Mouse (Mus musculus) embryo, embryonic 11.5 days (tissue): ENCODE measurements at regions not wholly inside any gene's neighbourhood (a gene's known extent, or its start where the extent isn't known, plus 50 kb on each side); places are given as distances from the start of the nearest gene placed in this dataset.

Experiments
- DNase-seq: peaks from one replicate; pipeline ENCODE4 v3.0.0-alpha.2; 2012; ENCODE audit warnings: low read depth, low spot score

DNA sequence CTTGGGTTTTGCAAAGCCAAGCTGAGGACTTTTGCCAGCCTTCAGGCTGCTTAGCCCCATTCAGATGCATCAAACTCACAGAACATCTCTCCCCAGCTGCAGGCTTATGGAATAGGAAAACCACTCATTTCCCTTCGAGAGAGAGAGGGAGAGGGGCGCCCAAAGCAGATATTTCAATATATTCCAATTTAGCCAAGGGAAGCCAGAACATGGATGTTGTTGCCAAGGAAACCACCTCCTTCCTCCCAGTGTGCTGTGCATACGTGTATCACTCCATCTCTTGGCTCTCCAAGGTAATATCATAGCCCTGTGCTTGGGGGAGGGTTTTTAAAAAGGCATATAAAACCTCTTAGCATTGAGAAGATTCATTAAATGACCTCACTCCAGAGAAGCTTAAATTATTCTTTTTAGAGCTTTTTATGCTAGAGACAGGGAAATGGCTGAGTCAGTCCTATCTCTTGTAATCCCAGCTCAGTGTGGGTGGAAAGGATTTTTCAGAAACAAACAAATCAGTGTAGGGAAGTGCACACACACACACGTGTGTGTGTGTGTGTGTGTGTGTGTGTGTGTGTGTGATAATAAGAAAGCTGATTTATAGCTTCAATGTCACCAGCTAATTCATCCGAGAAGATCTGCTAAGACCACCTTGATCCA is 245.1 kb downstream of the Rps24 start:
- no peak for DNase-seq

GRCm38 (mm10) chr14:24733326-24733725 is 246.4 kb downstream of the Rps24 start:
- DNase-seq, result no peak

DNA sequence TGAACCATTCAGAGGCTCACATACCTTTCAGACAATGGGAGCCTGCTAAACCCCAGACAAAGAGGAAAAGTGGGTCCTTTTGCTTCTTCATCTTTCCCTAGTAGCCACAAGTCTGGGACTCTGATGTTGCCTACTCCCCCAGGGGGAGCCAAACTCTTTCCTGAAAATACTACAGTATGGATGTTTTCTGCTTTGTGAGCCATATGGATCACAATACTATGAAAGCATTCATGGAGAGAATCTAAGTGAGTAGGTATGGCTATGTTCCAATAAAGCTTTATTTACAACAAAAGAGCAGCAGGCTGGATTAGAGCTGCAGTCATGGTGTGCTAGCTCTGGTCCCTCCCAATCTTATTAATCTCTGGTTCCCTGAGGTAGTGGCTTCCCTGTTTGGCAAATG is 251.9 kb downstream of the Rps24 start:
- DNase-seq, result no peak

- DNase-seq, result no peak
These were observed 257.5 kb downstream of the Rps24 start for GRCm38 (mm10) chr14:24744451-24744850.

DNA sequence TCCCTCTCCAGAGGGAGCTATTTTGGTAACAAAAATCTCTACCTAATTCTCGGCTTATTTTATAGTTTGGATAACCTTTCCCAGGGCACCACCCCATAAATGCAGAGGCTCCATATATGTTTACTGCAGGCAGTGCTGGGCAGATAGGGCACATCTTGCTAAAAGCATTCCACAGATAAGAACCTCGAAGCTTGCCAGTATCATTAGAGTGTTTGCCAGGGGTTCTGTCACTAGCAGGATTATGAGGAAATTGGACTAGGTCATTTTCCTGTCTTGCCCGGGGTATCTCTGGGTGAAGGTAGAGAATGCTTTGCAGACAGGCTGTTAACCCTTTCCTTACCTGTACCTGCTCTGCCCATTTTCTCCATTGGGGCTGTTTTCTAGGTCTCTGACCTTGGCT is 258.8 kb downstream of the Rps24 start:
- no peak for DNase-seq

GRCm38 (mm10) chr14:24747471-24747795 is 260.5 kb downstream of the Rps24 start:
- DNase-seq, result no peak

DNA sequence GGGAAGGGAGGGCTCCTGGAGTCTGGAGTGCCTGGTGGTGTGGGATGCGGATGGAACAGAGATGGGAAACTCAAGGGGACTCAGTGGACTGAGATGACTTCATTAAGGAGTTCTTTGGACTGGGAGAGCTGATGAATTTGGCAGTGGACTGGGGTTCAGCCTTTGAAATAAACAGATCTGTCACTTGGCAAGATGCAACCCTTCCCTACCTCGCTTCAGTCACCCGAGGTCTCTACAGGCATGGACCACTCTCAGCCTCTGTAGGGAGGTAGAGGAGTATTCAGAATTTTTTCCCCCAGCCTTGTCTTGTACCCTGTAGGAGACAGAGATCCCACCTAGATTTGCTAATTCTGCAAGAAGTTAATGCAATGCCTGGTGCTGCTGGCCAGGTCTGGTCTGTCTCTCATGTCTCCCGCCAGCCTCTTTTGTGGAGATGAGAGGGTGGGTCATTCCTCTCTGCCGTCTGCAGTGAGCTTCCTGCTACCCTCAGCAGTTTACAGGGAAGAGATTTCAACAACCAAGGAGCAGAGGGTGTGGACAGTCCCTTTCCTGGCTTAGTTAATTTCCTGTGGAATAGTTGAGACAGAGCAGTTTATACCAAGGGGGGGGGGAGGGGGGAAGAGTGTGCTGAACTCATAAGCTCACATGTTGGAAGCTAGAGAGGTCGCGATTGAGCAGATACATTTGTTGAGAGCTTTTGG is 261.0 kb downstream of the Rps24 start:
- DNase-seq, result no peak

DNA sequence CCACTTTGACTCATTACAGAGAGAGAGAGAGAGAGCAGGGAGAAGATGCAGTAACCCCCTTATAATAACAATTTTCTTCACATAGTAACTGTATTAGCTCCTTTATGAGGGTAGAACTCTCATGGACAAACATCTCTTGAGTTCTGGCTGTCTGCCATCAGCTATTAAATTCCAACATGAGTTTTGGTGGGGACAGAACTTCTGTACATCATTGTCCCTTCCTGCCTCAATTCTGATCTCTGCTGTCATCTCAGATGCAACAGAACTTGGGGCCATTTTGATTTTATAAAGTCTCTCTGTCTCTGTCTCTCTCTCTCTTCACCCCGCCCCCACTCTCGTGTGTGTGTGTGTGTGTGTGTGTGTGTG is 261.6 kb downstream of the Rps24 start:
- no peak for DNase-seq

GRCm38 (mm10) chr14:24749313-24749712 is 262.4 kb downstream of the Rps24 start:
- DNase-seq, result no peak

DNA sequence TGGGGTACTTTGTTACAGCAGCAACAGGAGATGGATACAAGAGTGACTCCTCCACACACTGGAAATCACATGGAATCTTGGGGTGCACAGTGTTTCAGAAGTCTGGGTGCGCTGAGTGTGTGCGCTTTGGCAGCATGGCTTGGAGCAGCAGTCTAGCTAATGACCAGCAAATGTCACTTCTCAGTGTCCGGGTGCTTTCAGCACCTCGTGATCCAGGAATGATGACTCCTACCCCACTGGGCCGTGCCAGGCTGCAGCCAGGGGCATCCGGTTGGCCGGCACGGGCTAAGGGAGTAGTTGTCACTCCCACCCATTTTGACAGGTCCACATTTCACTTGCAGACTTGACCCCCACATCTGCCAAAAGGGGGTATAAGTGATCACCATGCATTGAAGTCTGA is 264.3 kb downstream of the Rps24 start:
- no peak for DNase-seq

GRCm38 (mm10) chr14:24754753-24755152 is 267.8 kb downstream of the Rps24 start:
- no peak for DNase-seq

DNA sequence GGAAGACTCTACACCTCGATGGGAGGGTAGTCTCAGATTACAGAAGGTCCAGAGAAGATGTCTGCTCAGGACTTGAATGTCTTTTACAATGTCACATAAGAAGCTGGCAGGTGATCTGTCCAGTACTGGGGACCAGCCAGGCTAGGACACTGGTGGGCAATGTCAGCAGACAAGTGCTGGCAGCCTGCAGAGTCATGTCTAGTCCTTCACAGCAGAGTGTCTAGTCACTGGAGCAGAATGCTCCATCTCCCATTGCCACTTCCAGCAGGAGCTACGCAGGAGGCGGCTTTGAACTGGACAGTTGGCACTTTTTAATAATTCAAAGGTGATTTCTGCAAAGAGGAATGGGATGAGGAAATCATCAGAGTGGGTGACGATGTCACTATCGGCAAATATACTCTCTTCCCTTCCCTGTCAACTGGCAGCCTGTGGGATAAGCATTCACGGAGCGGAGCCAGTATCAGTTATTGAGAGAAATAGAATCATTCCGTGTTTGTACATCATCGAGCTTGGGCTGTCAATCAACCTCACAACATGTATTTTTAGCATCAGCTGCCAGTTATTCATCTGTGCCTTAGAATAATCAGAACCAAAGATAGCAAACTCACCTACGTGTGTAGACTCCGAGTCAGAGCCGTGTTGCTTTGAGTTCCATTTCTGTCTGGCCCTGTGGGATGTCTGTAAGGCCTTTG is 268.6 kb downstream of the Rps24 start:
- no peak for DNase-seq

DNA sequence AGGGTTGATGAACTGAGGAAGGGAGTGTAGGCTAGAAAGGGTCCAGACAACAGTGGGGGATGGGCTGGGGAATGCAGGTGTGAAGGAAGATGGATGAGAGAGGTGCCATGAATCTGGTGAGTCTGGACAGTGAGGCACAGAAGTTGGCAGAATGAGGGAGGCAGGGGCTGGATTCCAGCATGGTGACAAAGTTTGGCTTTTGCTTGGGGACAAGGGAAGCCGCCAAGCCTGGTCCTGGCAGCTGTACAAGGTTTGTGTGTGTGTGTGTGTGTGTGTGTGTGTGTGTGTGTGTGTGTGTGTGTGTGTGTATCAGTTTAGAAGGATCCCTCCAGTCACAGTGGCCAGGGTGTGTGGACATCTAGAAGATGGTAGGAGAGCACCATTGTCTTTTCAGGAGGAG is 270.4 kb downstream of the Rps24 start:
- DNase-seq, result no peak

- DNase-seq, result no peak
These were observed 270.9 kb downstream of the Rps24 start for GRCm38 (mm10) chr14:24757843-24758242.

DNA sequence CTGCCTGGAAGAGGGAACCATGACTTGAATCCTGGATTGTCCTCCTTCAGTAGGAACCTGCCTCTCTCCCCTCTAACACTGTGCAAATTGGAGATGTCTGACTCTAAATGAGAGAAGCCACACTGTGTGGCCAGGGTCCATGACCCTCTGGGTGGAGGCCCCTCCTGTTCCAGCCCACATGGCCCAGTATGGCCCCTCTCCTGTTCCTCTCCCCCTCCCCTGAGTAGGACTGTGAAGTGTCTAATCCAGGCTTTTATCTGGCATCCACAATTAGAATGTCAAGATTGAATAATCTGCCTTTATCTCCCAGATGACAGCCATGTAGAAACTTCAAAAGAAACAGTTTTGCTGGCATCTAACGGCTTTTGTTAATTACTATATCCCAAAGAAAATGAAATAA is 274.0 kb downstream of the Rps24 start:
- no peak for DNase-seq

GRCm38 (mm10) chr14:24762468-24763274 is 275.7 kb downstream of the Rps24 start:
- no peak for DNase-seq

- DNase-seq, result no peak
These were observed 276.4 kb downstream of the Rps24 start for GRCm38 (mm10) chr14:24763275-24763812.

- no peak for DNase-seq
These were observed 276.9 kb downstream of the Rps24 start for GRCm38 (mm10) chr14:24763845-24764244.

- DNase-seq, result no peak
These were observed 279.3 kb downstream of the Rps24 start for GRCm38 (mm10) chr14:24766260-24766659.

DNA sequence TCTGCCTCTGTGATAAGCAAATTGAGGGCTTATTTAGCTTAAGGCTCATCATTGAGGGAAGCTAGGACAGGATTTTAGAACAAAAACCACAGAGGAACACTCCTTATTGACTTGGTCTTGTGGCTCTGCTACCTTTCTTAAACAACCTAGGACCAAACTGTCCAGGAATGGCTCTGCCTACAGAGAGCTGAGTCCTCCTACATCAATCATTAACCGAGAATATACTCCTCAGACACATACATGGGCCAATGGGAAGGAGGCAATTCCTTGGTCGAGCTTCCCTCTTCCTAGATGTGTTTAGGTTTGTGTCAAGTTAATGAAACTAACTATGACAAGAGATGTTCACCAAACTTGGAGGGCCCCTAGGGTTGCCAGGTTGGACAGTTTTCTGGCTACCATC is 279.8 kb downstream of the Rps24 start:
- no peak for DNase-seq

DNA sequence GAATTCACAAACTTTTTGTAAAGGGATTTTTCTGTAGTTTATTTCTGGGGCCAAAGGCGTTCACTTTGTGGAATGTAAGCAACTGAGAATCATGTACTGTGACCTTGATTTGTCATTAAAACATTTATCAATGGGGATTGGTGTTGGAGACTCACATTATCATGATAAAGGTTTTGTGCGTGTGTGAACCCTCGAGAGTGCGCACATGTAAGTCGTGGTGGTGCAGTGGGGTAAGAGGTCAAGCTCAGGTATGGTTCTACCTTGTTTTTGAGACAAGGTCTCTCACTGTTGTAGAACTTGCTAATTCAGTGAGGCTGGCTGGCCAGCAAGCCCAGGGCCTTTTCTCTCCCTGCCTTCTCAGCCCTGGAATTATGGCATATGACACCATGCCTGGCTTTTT is 280.4 kb downstream of the Rps24 start:
- no peak for DNase-seq

DNA sequence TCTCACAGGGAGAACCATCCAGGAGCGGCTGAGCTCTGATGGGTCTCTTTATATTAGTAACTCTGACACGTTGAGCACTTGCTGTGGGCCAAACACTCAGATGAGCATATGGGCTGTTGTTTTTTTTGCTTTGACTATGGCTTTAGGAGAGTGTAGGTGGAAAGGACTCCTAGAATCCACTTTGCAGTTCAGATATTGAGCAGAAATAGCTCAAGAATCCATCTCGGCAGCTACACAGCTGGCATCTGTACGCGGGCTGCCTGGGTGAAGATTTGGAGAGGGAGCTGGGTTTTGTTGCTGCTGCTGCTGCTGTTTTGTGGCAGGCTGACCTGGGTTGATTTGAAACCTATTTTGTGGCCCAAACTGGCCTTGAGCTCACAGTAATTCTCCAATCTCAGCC is 281.0 kb downstream of the Rps24 start:
- DNase-seq, result no peak
